Mouse (Mus musculus): ENCODE data around the gene Lrrc42. TPM values are rescaled to one million over a fixed set of nuclear protein-coding genes. Genes with fewer than 3 reads are reported as not detected.

The Lrrc42 gene
- polyA plus RNA-seq, 1 experiment from 2014 or later: 54.1 TPM

DNA sequence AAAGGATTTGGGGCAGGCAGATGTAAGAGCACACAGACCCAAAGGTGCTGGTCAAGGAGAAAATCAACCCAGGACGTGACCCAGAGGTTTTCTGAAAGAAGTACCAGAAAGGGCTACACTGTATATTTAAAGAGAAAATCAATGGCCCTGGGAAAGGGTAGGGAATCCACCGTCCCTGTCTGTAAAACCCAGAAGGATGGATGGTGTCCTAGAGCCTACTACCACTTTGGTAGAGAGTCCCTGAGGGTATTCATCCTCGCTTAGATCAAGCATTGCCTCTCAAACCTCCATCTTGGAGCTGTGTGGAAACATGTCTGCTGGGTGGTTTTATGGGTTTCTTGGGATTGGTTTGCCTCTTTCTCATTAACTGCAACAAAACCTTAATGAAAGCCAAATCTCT is 1.1 kb upstream of the Lrrc42 start:
- Histone ChIP-seq H3K4me3 (replicated peaks; ENCODE audit: low read length) (peak overlapping the region; percentile 67), H3K4me1 (replicated peaks; ENCODE audit: control insufficient read depth, insufficient read depth, low read length) (peaks cover 24% of the 10 kb centered on the region), H3K4me2 (replicated peaks) (peak overlapping the region; percentile 89), H3K27ac (peak overlapping the region; percentile 87), H3K36me3 (replicated peaks; ENCODE audit: control insufficient read depth, insufficient read depth) (no peaks in the 10 kb centered on the region), H3K9ac (peak overlapping the region; percentile 76), H3K27me3 (ENCODE audit: control insufficient read depth, insufficient read depth, low read length) (no peaks in the 10 kb centered on the region), H3K9me3 (ENCODE audit: control insufficient read depth, low read length) (no peaks in the 10 kb centered on the region)
- WGBS: 12% methylated on average over 3 of the region's 3 CpGs
- ATAC-seq (ENCODE audit: low FRiP score): no peak
- DNase-seq (ENCODE audit: low spot score): peak; percentile 49

DNA sequence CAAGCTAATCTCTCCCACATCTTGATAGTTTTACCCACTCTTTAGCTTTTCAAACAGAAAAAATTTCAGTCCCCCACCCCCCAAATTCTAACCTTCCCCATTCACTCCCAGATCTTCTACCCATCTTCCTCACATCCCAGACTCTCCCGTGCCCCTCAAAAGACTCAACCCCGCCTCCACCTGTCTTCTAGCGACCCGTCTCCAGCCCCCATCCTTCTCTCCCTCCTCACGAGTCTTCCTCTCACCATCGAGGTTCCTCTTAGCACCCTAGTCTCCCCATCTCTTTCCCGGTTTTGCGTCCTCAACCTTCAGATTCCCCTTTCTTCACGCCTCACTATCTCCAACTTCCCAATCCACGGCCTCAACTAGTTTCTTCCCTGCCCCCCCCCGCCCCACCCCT is 810 bp downstream of the Lrrc42 start:
- H3K4me3 ChIP-seq (replicated peaks; ENCODE audit: low read length): peak overlapping the region; percentile 67
- 2% methylated on average over 11 of the region's 11 CpGs for WGBS
- H3K9me3 ChIP-seq (ENCODE audit: control insufficient read depth, low read length): no peaks in the 10 kb centered on the region
- no peak for DNase-seq (ENCODE audit: low spot score)
- H3K27ac ChIP-seq: 0 out of 2 replicates have a peak overlapping the region, but pooled peaks have one; percentile 87
- H3K27me3 ChIP-seq (ENCODE audit: control insufficient read depth, insufficient read depth, low read length): no peaks in the 10 kb centered on the region
- peaks cover 29% of the 10 kb centered on the region for H3K4me1 ChIP-seq (replicated peaks; ENCODE audit: control insufficient read depth, insufficient read depth, low read length)
- H3K9ac ChIP-seq: peak overlapping the region; percentile 76
- H3K36me3 ChIP-seq (replicated peaks; ENCODE audit: control insufficient read depth, insufficient read depth): no peaks in the 10 kb centered on the region
- no peak for ATAC-seq (ENCODE audit: low FRiP score)
- peak overlapping the region; percentile 89 for H3K4me2 ChIP-seq (replicated peaks)

DNA sequence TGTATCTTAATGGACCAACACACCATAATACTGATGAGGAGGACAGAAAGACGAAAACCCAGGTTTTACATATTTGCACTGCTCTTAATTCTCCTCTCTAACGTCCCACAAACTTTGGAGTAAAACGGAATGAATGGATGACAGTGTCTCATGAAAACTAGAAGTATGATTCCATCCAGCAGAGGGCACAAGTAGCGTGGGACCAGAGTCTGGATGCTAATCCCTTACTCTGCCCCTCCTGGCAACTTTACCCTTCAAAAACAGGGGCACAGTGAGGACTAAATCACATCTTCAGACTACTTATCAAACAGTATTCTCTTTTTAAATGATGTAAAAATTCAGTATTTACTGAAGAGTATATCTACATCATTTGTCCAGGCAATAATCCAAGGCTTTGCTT is 2.8 kb downstream of the Lrrc42 start:
- WGBS: 22% methylated on average over 4 of the region's 4 CpGs
- Histone ChIP-seq H3K4me2 (replicated peaks) (no peak overlapping the region), H3K9me3 (ENCODE audit: control insufficient read depth, low read length) (no peaks in the 10 kb centered on the region), H3K4me3 (replicated peaks; ENCODE audit: low read length) (no peak overlapping the region), H3K36me3 (replicated peaks; ENCODE audit: control insufficient read depth, insufficient read depth) (peaks cover 14% of the 10 kb centered on the region), H3K9ac (no peak overlapping the region), H3K27ac (no peak overlapping the region), H3K4me1 (replicated peaks; ENCODE audit: control insufficient read depth, insufficient read depth, low read length) (peaks cover 27% of the 10 kb centered on the region), H3K27me3 (ENCODE audit: control insufficient read depth, insufficient read depth, low read length) (no peaks in the 10 kb centered on the region)
- ATAC-seq (ENCODE audit: low FRiP score): no peak
- peak; percentile 64 for DNase-seq (ENCODE audit: low spot score)

DNA sequence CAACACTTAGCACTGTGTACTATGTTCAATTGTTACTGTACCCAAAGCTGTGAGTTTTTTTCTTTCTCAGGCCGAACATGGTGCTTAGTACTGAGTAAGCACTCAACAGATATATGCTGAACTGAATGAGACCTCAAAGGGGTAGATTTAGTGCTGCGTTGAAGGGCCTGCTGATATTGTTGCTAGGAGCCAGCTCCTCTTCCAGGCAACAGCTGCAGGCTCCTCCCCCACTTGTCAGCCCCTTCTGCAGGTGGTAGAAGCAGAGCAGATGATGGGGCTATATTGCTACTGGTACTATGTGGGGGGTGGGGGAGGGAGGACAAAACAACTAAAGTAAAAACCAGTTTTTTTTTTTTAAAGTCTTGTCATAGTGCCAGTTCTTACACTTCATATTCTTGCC is 3.9 kb downstream of the Lrrc42 start:
- H3K4me2 ChIP-seq (replicated peaks): no peak overlapping the region
- DNase-seq (ENCODE audit: low spot score): no peak
- no peak overlapping the region for H3K4me3 ChIP-seq (replicated peaks; ENCODE audit: low read length)
- peaks cover 19% of the 10 kb centered on the region for H3K4me1 ChIP-seq (replicated peaks; ENCODE audit: control insufficient read depth, insufficient read depth, low read length)
- WGBS: 40% methylated on average over 2 of the region's 2 CpGs
- H3K36me3 ChIP-seq (replicated peaks; ENCODE audit: control insufficient read depth, insufficient read depth): peaks cover 23% of the 10 kb centered on the region
- H3K27ac ChIP-seq: no peak overlapping the region
- no peak overlapping the region for H3K9ac ChIP-seq
- ATAC-seq (ENCODE audit: low FRiP score): no peak
- H3K27me3 ChIP-seq (ENCODE audit: control insufficient read depth, insufficient read depth, low read length): no peaks in the 10 kb centered on the region
- no peaks in the 10 kb centered on the region for H3K9me3 ChIP-seq (ENCODE audit: control insufficient read depth, low read length)

DNA sequence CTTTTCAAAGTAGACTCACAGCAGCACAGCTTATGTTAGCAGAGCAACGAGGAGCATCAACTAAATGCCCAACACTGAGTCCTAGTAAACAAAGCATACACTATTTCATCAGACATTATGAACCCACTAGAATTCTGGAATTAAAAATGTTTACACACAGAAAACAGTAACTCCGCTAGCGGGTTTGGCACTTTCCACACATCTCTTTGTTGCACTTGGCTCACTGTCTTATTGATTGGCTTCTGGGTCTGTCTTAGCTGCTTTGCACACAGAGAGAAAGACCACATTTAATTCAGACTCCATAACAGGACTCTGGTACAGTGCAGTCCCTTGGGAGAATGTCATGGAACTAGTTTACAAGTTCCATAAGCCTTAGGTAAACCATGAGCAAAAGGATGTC is 5.3 kb downstream of the Lrrc42 start:
- DNase-seq (ENCODE audit: low spot score): no peak
- Histone ChIP-seq H3K9me3 (ENCODE audit: control insufficient read depth, low read length) (no peaks in the 10 kb centered on the region), H3K4me2 (replicated peaks) (no peak overlapping the region), H3K27me3 (ENCODE audit: control insufficient read depth, insufficient read depth, low read length) (no peaks in the 10 kb centered on the region), H3K9ac (no peak overlapping the region), H3K4me1 (replicated peaks; ENCODE audit: control insufficient read depth, insufficient read depth, low read length) (peaks cover 16% of the 10 kb centered on the region), H3K36me3 (replicated peaks; ENCODE audit: control insufficient read depth, insufficient read depth) (peaks cover 27% of the 10 kb centered on the region), H3K4me3 (replicated peaks; ENCODE audit: low read length) (no peak overlapping the region), H3K27ac (no peak overlapping the region)
- WGBS: 79% methylated on average over 3 of the region's 3 CpGs
- ATAC-seq (ENCODE audit: low FRiP score): no peak

GRCm38 (mm10) chr4:107247110-107247509 is 6.2 kb downstream of the Lrrc42 start:
- Histone ChIP-seq H3K27me3 (ENCODE audit: control insufficient read depth, insufficient read depth, low read length) (no peaks in the 10 kb centered on the region), H3K4me2 (replicated peaks) (no peak overlapping the region), H3K9me3 (ENCODE audit: control insufficient read depth, low read length) (no peaks in the 10 kb centered on the region), H3K4me3 (replicated peaks; ENCODE audit: low read length) (no peak overlapping the region), H3K9ac (no peak overlapping the region), H3K36me3 (replicated peaks; ENCODE audit: control insufficient read depth, insufficient read depth) (peaks cover 30% of the 10 kb centered on the region), H3K4me1 (replicated peaks; ENCODE audit: control insufficient read depth, insufficient read depth, low read length) (peaks cover 12% of the 10 kb centered on the region), H3K27ac (no peak overlapping the region)
- 84% methylated on average over 9 of the region's 9 CpGs for WGBS
- no peak for ATAC-seq (ENCODE audit: low FRiP score)
- DNase-seq (ENCODE audit: low spot score): no peak

- ATAC-seq (ENCODE audit: low FRiP score) (no peak), DNase-seq (ENCODE audit: low spot score) (no peak)
- H3K4me1 ChIP-seq (replicated peaks; ENCODE audit: control insufficient read depth, insufficient read depth, low read length): peaks cover 7% of the 10 kb centered on the region
- no peaks in the 10 kb centered on the region for H3K9me3 ChIP-seq (ENCODE audit: control insufficient read depth, low read length)
- peaks cover 40% of the 10 kb centered on the region for H3K36me3 ChIP-seq (replicated peaks; ENCODE audit: control insufficient read depth, insufficient read depth)
- 87% methylated on average over 1 of the region's 1 CpGs for WGBS
- H3K27ac ChIP-seq: no peak overlapping the region
- no peak overlapping the region for H3K9ac ChIP-seq
- no peak overlapping the region for H3K4me2 ChIP-seq (replicated peaks)
- H3K4me3 ChIP-seq (replicated peaks; ENCODE audit: low read length): no peak overlapping the region
- no peaks in the 10 kb centered on the region for H3K27me3 ChIP-seq (ENCODE audit: control insufficient read depth, insufficient read depth, low read length)
Observed at GRCm38 (mm10) chr4:107246040-107246439, 7.3 kb downstream of the Lrrc42 start.

DNA sequence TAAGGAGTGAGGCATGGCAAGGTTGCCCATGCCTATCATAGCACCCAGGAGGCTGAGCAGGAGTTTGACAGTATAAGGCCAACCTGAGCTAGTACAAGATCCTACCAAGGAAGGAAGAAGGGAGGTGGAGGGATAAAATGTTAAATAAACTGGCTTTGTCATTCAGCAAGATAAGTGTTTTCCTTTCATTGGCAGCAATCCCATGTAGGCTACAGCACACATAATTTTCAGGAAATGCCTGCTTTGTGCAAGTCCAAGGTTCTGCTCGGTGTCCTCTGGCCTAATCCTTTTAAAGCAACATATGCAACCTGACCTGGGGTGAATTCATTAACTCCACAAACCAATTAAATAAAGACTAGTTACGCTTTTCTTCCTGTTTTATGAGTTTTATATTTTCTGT is 8.0 kb downstream of the Lrrc42 start:
- no peak overlapping the region for H3K27ac ChIP-seq
- H3K9me3 ChIP-seq (ENCODE audit: control insufficient read depth, low read length): no peaks in the 10 kb centered on the region
- ATAC-seq (ENCODE audit: low FRiP score): no peak
- H3K4me3 ChIP-seq (replicated peaks; ENCODE audit: low read length): no peak overlapping the region
- H3K9ac ChIP-seq: no peak overlapping the region
- H3K36me3 ChIP-seq (replicated peaks; ENCODE audit: control insufficient read depth, insufficient read depth): peaks cover 47% of the 10 kb centered on the region
- no peak overlapping the region for H3K4me2 ChIP-seq (replicated peaks)
- no peaks in the 10 kb centered on the region for H3K27me3 ChIP-seq (ENCODE audit: control insufficient read depth, insufficient read depth, low read length)
- DNase-seq (ENCODE audit: low spot score): no peak
- 75% methylated on average over 2 of the region's 2 CpGs for WGBS
- peaks cover 7% of the 10 kb centered on the region for H3K4me1 ChIP-seq (replicated peaks; ENCODE audit: control insufficient read depth, insufficient read depth, low read length)

DNA sequence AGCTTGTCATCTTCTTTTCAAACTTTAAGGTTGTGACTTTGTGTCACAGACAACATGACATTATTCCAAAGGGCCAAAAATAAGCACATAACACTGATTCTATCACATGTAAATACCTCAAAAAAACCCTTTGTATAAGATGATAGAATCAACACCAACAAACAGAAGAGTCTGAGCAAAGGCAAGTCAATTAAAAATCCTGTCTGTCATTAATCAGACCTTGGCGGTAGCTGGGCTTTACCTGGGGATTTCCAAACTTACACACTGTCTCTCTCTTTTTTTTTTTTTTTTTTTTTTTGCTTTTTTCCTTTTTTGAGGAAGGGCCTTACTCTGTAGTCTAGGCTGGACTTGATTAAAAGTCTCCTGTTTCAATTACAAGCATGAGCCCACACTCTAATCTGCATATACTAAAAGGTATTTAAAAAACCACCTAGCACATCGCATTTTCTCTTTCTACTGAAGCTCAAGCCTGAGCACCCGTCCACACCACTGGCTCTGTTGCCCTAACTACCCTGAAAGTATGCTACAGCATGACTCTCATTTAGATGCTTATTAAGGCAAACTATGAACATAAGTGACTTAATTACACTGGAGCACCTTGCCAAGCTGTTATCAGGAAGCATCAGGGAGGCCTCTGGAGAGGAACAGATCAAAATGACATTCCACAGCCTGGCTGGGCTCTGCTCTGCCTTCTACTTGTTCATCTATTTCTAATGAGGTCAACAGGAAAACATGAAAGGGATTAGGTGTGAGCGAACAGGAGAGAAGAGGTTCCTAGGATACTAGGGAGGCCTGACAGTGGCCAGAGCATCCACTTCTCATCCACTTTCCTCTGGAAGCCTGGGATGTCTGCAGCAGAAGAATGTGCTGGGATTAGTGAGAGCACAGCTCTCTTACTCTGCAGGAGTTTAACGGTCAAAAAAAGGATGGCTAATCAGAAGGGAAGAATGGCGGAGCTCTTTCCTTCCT is 9.7 kb downstream of the Lrrc42 start:
- no peaks in the 10 kb centered on the region for H3K9me3 ChIP-seq (ENCODE audit: control insufficient read depth, low read length)
- no peak overlapping the region; the same call in 1 of the 2 replicates for H3K9ac ChIP-seq
- DNase-seq (ENCODE audit: low spot score) (no peak), ATAC-seq (ENCODE audit: low FRiP score) (no peak)
- 66% methylated on average over 6 of the region's 6 CpGs for WGBS
- peaks cover 64% of the 10 kb centered on the region for H3K36me3 ChIP-seq (replicated peaks; ENCODE audit: control insufficient read depth, insufficient read depth)
- no peak overlapping the region for H3K4me3 ChIP-seq (replicated peaks; ENCODE audit: low read length)
- peak overlapping the region; percentile 61 for H3K27ac ChIP-seq
- no peaks in the 10 kb centered on the region for H3K4me1 ChIP-seq (replicated peaks; ENCODE audit: control insufficient read depth, insufficient read depth, low read length)
- H3K4me2 ChIP-seq (replicated peaks): no peak overlapping the region
- no peaks in the 10 kb centered on the region for H3K27me3 ChIP-seq (ENCODE audit: control insufficient read depth, insufficient read depth, low read length)
